Mouse (Mus musculus): ENCODE data around the gene Defb10. TPM values are rescaled to one million over a fixed set of nuclear protein-coding genes. Genes with fewer than 3 reads are reported as not detected.
"Not testable (repeated sequence)": the region's sequence is repeated elsewhere in the genome, so short reads cannot be mapped to it uniquely, and the experiment has no call there.

Defb10 gene
- not detected for total RNA-seq (2022)

DNA sequence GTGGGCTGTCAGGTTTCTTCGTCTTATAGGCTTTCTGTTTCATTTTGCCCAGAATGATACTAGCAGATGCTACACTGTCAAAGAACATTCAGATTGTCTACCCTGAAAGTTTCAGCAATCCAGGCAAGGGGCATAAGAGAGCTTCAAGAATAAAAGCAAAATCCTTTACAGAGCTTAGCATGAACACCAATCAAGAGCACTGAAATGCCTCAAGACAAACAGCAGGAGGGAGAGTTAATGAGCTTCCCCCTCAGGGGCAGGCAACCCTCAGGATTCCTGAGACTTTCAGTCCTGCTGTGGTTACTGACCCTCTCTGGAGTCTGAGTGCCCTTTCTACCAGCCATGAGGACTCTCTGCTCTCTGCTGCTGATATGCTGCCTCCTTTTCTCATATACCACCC, at the start of gene Defb10:
Gene Defb10 (plus strand): TSS at position 316 of the 400 bp plus-strand sequence.
- DNase-seq (ENCODE audit: low spot score in 2 of 2): not testable (repeated sequence)

DNA sequence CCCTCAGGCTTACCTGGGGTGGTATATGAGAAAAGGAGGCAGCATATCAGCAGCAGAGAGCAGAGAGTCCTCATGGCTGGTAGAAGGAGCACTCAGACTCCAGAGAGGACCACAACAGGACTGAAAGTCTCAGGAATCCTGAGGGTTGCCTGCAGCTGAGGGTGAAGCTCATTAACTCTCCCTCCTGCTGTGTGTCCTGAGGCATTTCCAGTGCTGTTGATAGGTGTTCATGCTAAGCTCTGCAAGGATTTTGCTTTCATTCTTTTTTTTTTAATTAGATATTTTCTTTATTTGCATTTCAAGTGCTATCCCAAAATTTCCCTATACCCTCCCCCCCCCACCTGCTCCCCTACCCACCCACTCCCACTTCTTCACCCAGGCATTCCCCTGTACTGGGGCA, 26.6 kb downstream of the Defb10 start, which contains the start of gene Defb9:
Gene Defb9 (minus strand): TSS at position 101 of the 400 bp plus-strand sequence.
- DNase-seq (ENCODE audit: low spot score in 2 of 2): not testable (repeated sequence)

DNA sequence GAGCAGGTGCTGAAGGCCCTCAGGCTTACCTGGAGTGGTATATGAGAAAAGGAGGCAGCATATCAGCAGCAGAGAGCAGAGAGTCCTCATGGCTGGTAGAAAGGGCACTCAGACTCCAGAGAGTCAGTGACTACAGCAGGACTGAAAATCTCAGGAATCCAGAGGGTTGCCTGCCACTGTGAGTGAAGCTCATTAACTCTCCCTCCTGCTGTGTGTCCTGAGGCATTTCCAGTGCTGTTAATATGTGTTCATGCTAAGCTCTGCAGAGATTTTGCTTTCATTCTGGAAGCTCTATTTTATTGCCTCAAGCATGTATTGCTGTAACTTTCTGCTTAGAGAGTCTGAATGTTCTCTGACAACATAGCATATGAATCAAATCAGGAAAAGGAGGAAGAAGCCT, 47.6 kb downstream of the Defb10 start, which contains the start of gene Defb11:
Gene Defb11 (minus strand): TSS at position 123 of the 400 bp plus-strand sequence.
- not testable (repeated sequence) for DNase-seq (ENCODE audit: low spot score in 2 of 2)

Other genes starting within 250 kb of the Defb10 start
- not detected for gene Defa26, start 240.7 kb upstream of the Defb10 start, total RNA-seq (2022)
- not detected for gene Defa17, start 203.1 kb upstream of the Defb10 start, total RNA-seq (2022)
- gene Defa34, start 193.1 kb upstream of the Defb10 start, total RNA-seq (2022): not detected
- gene AY761184, start 155.3 kb upstream of the Defb10 start, total RNA-seq (2022): not detected
- not detected for gene Defa24, start 124.4 kb upstream of the Defb10 start, total RNA-seq (2022)
- not detected for gene Defb50, start 35.4 kb upstream of the Defb10 start, total RNA-seq (2022)
- gene Defb2, start 19.0 kb upstream of the Defb10 start, total RNA-seq (2022): not detected
- not detected for gene Defb9, start 26.5 kb downstream of the Defb10 start, total RNA-seq (2022)
- not detected for gene Defb11, start 47.5 kb downstream of the Defb10 start, total RNA-seq (2022)
- gene Defb15, start 73.8 kb downstream of the Defb10 start, total RNA-seq (2022): not detected
- gene Defb35, start 79.5 kb downstream of the Defb10 start, total RNA-seq (2022): not detected
- gene Defb13, start 87.9 kb downstream of the Defb10 start, total RNA-seq (2022): not detected
- not detected for gene Fam90a1a, start 99.8 kb downstream of the Defb10 start, total RNA-seq (2022)
- not detected for gene Ccdc70, start 110.9 kb downstream of the Defb10 start, total RNA-seq (2022)
- 1 to 10 TPM; 2.0 to 2.3 (median 2.2) TPM for gene Atp7b, start 201.4 kb downstream of the Defb10 start, total RNA-seq (2022)
- gene Alg11, start 201.8 kb downstream of the Defb10 start, total RNA-seq (2022): 10 to 100 TPM; 31.6 to 34.7 (median 33.8) TPM